Mouse (Mus musculus) hindbrain, postnatal 0 days (tissue): Measurements from ENCODE around the gene Supv3l1. TPM values are rescaled to one million over a fixed set of nuclear protein-coding genes. Genes with fewer than 3 reads are reported as not detected.
"Not testable (repeated sequence)": the region's sequence is repeated elsewhere in the genome, so short reads cannot be mapped to it uniquely, and the experiment has no call there.

Experiments
- ATAC-seq: fragments of 200-750 bp; cut with Nextera tagmentation; 2 replicates; pipeline ENCODE4 v1.8.0; 2017; ENCODE audit warnings: mild to moderate bottlenecking, moderate TSS enrichment, moderate library complexity
- DNase-seq: peaks from one replicate; pipeline ENCODE4 v3.0.0-alpha.2; 2015; ENCODE audit warnings: low spot score
- H3K27ac ChIP-seq: fragments of 300-500 bp; sonication (generic); 2 replicates; pipeline ENCODE4 v1.5.1; 2014; ENCODE audit warnings: mild to moderate bottlenecking
- H3K27me3 ChIP-seq: fragments of 300-500 bp; sonication (generic); 2 replicates; pipeline ENCODE4 v1.6.1; 2014; ENCODE audit warnings: low read length, mixed read lengths; ENCODE audit not compliant: insufficient read depth
- H3K36me3 ChIP-seq: fragments of 300-500 bp; sonication (generic); 2 replicates; pipeline ENCODE4 v1.6.1; 2014; ENCODE audit warnings: low read length, mixed read lengths; ENCODE audit not compliant: insufficient read depth
- H3K4me1 ChIP-seq: fragments of 300-500 bp; sonication (generic); 2 replicates; pipeline ENCODE4 v1.6.1; 2014; ENCODE audit warnings: antibody characterized with exemption, low read length, mixed read lengths; ENCODE audit not compliant: insufficient read depth
- H3K4me2 ChIP-seq: fragments of 300-500 bp; sonication (generic); 2 replicates; pipeline ENCODE4 v1.6.1; 2014; ENCODE audit warnings: low read depth, mild to moderate bottlenecking, low read length, moderate library complexity, mixed read lengths
- H3K4me3 ChIP-seq: fragments of 300-500 bp; sonication (generic); 2 replicates; pipeline ENCODE4 v1.5.1; 2014; ENCODE audit warnings: low read length
- H3K9ac ChIP-seq: fragments of 300-500 bp; sonication (generic); replicated peaks from 2 replicates; pipeline ENCODE4 v1.6.1; 2014; ENCODE audit warnings: mild to moderate bottlenecking, low read length, moderate library complexity, mixed read lengths
- H3K9me3 ChIP-seq: fragments of 300-500 bp; sonication (generic); 2 replicates; pipeline ENCODE4 v1.6.1; 2016; ENCODE audit warnings: low read length, mixed read lengths
- CTCF ChIP-seq: IDR thresholded peaks from 2 replicates; pipeline ENCODE4 v1.5.1; 2016; ENCODE audit warnings: antibody characterized with exemption, control low read depth, low read depth
- WGBS: fragments of 180-500 bp; shearing (Covaris S2); extraction: QIAGEN DNeasy Blood & Tissue Kit; methylation state at CpG from one replicate; pipeline ENCODE4 v1.1.7; 2014; 5-methylcytosine and 5-hydroxymethylcytosine counted together
- polyA plus RNA-seq: library from polyadenylated mRNA; unstranded; fragments of >200 nt; fragmentation: Nextera tagmentation; extraction: Ambion mirVana; gene quantifications from 2 replicates; pipeline ENCODE4 v1.2.1, GENCODE M21; 2015
- total RNA-seq: library from RNA; depleted of rRNA; stranded (reverse); fragments of >200 nt; gene quantifications from 2 replicates; pipeline ENCODE4 v1.2.3, GENCODE M21; 2014

Supv3l1 gene
- total and polyA plus RNA-seq, 2 experiments from 2014 or later, result 15.8 to 24.8 TPM

DNA sequence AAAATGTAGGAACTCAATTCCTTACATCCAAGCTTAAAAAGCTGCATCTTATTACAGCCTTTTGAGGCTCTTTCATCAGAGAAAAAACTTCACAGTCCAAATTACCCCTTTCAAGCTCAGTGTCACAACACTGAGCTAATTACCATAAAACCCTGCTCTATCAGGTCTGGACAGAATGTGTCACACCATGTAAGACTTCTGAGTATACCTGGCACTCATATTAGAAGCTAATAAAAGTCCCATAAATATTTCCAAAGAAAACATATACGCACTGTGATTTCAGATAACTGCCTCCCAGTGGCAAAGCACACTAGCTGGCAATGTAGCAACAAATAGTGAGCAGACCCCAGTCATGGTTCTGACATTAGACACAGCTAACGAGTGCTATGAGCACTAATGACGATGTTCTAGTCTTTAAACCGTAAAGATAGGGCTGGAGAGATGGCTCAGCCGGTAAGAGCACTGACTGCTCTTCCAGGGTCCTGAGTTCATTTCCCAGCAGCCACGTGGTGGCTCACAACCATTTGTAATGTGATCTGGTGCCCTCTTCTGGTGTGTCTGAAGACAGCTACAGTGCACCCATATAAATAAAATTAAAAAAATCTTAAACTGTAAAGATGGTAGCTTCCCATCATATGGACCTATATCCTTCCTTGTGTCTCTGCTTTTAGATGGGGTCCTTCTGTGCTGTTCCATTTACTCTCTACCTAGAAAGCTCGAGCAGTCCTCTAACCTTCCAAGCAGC is 31.7 kb upstream of the Supv3l1 start:
- Histone ChIP-seq H3K4me2 (no peak overlapping the region), H3K4me3 (no peak overlapping the region), H3K27ac (no peak overlapping the region), H3K27me3 (no peaks in the 10 kb centered on the region), H3K36me3 (peaks cover 5% of the 10 kb centered on the region), H3K9me3 (no peaks in the 10 kb centered on the region), H3K9ac (no peak overlapping the region), H3K4me1 (0 out of 2 replicates have a peak, but pooled peaks cover 5% of the 10 kb centered on the region)
- no peak for TF ChIP-seq CTCF
- DNase-seq (no peak), ATAC-seq (no peak)
- 71% methylated on average over 7 of the region's 7 CpGs for WGBS

DNA sequence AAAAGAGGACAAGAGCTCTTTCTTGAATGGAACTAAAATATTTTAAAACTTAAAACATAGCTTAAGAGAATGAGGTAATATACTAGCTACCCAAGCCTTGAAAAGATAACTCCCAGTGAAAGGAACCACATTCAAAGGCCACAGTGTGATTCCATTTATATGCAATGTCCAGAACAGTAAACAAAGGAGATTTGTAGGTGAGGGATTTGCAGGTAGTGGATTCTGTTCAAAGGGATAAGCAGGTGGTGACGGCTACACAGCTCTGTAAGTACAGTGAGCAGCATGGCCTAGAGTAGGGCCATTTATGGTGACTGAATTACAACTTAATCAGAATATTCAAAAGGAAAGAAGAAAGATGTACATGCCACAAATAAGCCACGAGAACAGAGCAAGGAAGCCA is 27.4 kb upstream of the Supv3l1 start:
- Histone ChIP-seq H3K4me2 (no peak overlapping the region), H3K9ac (no peak overlapping the region), H3K27ac (no peak overlapping the region), H3K4me1 (no peaks in the 10 kb centered on the region), H3K9me3 (no peaks in the 10 kb centered on the region), H3K27me3 (no peaks in the 10 kb centered on the region), H3K4me3 (no peak overlapping the region), H3K36me3 (peaks cover 5% of the 10 kb centered on the region)
- TF ChIP-seq CTCF, result no peak
- no peak for DNase-seq
- 66% methylated on average over 2 of the region's 2 CpGs for WGBS
- no peak for ATAC-seq

DNA sequence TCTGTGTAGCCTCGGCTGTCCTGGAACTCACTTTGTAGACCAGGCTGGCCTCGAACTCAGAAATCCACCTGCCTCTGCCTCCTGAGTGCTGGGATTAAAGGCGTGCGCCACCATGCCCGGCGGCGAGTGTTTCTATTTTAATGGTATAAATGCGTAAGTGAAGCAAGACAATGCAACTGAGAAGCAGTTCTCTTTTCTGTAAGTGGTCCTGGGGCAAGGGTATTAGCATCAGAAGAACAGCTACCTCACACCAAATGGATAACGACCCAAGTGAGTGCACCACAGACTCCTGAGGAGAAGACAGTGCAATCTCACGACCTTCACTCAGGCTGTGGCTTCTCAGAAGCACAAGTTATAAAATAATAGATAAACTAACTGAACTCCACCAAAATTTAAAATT is 25.4 kb upstream of the Supv3l1 start:
- ATAC-seq, result no peak
- H3K9ac ChIP-seq, result no peak overlapping the region
- H3K9me3 ChIP-seq, result no peaks in the 10 kb centered on the region
- H3K4me2 ChIP-seq, result no peak overlapping the region
- H3K36me3 ChIP-seq, result peaks cover 5% of the 10 kb centered on the region
- H3K27me3 ChIP-seq, result no peaks in the 10 kb centered on the region
- no peak overlapping the region for H3K27ac ChIP-seq
- no peak overlapping the region for H3K4me3 ChIP-seq
- 93% methylated on average over 10 of the region's 10 CpGs for WGBS
- no peak for DNase-seq
- no peak for TF ChIP-seq CTCF
- H3K4me1 ChIP-seq, result no peaks in the 10 kb centered on the region

- DNase-seq (no peak), ATAC-seq (no peak)
Measured at GRCm38 (mm10) chr10:62471105-62471504, 21.6 kb upstream of the Supv3l1 start.

DNA sequence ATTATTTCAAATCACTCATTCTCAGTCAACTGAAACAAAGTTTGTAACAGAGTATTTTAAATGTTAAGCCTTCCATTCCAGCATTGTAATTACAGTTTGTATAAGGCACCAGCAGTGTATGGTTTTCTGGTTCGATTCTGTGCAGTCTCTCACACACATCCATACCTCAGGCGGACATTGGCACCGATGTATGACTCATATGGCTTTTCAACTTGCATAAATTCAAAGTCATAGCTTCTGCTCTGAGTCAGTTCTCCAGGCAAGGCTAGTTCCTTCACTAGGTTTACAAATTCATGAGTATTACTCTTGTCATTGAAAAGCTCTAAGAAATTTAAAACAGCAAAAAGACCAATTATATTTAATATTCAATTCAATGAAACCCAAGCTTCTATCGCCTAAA is 20.2 kb upstream of the Supv3l1 start:
- no peak overlapping the region for H3K27ac ChIP-seq
- no peak for TF ChIP-seq CTCF
- WGBS, result 95% methylated on average over 4 of the region's 4 CpGs
- DNase-seq (no peak), ATAC-seq (no peak)
- no peaks in the 10 kb centered on the region for H3K36me3 ChIP-seq
- no peaks in the 10 kb centered on the region for H3K27me3 ChIP-seq
- no peak overlapping the region for H3K4me2 ChIP-seq
- no peak overlapping the region for H3K4me3 ChIP-seq
- no peaks in the 10 kb centered on the region for H3K9me3 ChIP-seq
- H3K9ac ChIP-seq, result no peak overlapping the region
- no peaks in the 10 kb centered on the region for H3K4me1 ChIP-seq

More at GRCm38 (mm10) chr10:62471105-62471504, 21.6 kb upstream of the Supv3l1 start:
- no peaks in the 10 kb centered on the region for H3K27me3 ChIP-seq
- H3K4me1 ChIP-seq, result no peaks in the 10 kb centered on the region
- TF ChIP-seq CTCF, result no peak
- 55% methylated on average over 5 of the region's 5 CpGs for WGBS
- H3K36me3 ChIP-seq, result no peaks in the 10 kb centered on the region
- H3K27ac ChIP-seq, result no peak overlapping the region
- H3K9ac ChIP-seq, result no peak overlapping the region
- no peak overlapping the region for H3K4me2 ChIP-seq
- H3K4me3 ChIP-seq, result no peak overlapping the region
- H3K9me3 ChIP-seq, result no peaks in the 10 kb centered on the region

- no peak for ATAC-seq
- TF ChIP-seq CTCF, result no peak
- H3K9me3 ChIP-seq, result no peaks in the 10 kb centered on the region
- H3K4me3 ChIP-seq, result no peak overlapping the region
- no peaks in the 10 kb centered on the region for H3K27me3 ChIP-seq
- H3K9ac ChIP-seq, result no peak overlapping the region
- DNase-seq, result no peak
- no peaks in the 10 kb centered on the region for H3K4me1 ChIP-seq
- peaks cover 28% of the 10 kb centered on the region for H3K36me3 ChIP-seq
- H3K27ac ChIP-seq, result no peak overlapping the region
- H3K4me2 ChIP-seq, result no peak overlapping the region
Measured at GRCm38 (mm10) chr10:62461321-62461720, 11.8 kb upstream of the Supv3l1 start.

DNA sequence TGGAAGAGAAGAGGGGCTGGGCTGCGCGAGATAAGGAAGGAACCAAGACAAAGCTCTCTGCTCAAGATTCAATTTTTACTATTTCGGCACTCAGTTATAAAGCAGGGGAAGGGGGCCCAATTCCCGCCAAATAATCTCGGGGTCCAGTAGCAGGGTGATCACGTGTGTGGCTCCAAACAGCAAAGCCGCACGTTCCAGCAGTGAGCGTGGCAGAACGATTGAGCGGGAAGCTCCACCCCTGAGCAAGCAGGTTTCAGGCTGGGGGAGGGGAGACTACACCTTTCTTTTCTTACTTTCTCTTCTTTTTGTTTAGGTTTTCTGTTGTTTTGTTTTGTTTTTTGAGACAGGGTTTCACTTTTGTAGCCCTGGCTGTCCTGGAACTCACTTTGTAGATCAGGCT is 2.5 kb upstream of the Supv3l1 start:
- H3K4me2 ChIP-seq, H3K27me3 ChIP-seq, DNase-seq, H3K4me1 ChIP-seq, H3K36me3 ChIP-seq, H3K9ac ChIP-seq, H3K9me3 ChIP-seq, H3K27ac ChIP-seq, H3K4me3 ChIP-seq, ATAC-seq: not testable (repeated sequence)
- 76% methylated on average over 11 of the region's 11 CpGs for WGBS
